Mouse (Mus musculus) limb, embryonic 14.5 days (tissue): ENCODE results near the gene Aftph. TPM values are rescaled to one million over a fixed set of nuclear protein-coding genes. Genes with fewer than 3 reads are reported as not detected.

Experiments
- ATAC-seq: fragments of 200-750 bp; cut with Nextera tagmentation; 2 replicates; pipeline ENCODE4 v1.8.0; 2017; ENCODE audit warnings: low read depth, moderate number of reproducible peaks, moderate TSS enrichment; ENCODE audit not compliant: low FRiP score
- DNase-seq: peaks from one replicate; pipeline ENCODE4 v3.0.0-alpha.2; 2015; ENCODE audit warnings: low spot score
- H3K27ac ChIP-seq: fragments of 300-500 bp; sonication (generic); replicated peaks from 2 replicates; pipeline ENCODE4 v1.5.1; 2014; ENCODE audit warnings: low read depth, mild to moderate bottlenecking, low read length, moderate library complexity, mixed read lengths
- H3K27me3 ChIP-seq: fragments of 300-500 bp; sonication (generic); 2 replicates; pipeline ENCODE4 v1.6.1; 2014; ENCODE audit warnings: low read length, mixed read lengths; ENCODE audit not compliant: control insufficient read depth, insufficient read depth
- H3K36me3 ChIP-seq: fragments of 300-500 bp; sonication (generic); 2 replicates; pipeline ENCODE4 v1.6.1; 2014; ENCODE audit warnings: mild to moderate bottlenecking, low read length, moderate library complexity, mixed read lengths; ENCODE audit not compliant: control insufficient read depth, insufficient read depth
- H3K4me1 ChIP-seq: fragments of 300-500 bp; sonication (generic); 2 replicates; pipeline ENCODE4 v1.6.1; 2014; ENCODE audit warnings: antibody characterized with exemption, low read length, mixed read lengths; ENCODE audit not compliant: control insufficient read depth, insufficient read depth
- H3K4me2 ChIP-seq: fragments of 300-500 bp; sonication (generic); replicated peaks from 2 replicates; pipeline ENCODE4 v1.6.1; 2014; ENCODE audit warnings: low read depth, mild to moderate bottlenecking, low read length, moderate library complexity; ENCODE audit not compliant: severe bottlenecking
- H3K4me3 ChIP-seq: fragments of 300-500 bp; sonication (generic); replicated peaks from 2 replicates; pipeline ENCODE4 v1.5.1; 2014; ENCODE audit warnings: low read length
- H3K9ac ChIP-seq: fragments of 300-500 bp; sonication (generic); 2 replicates; pipeline ENCODE4 v1.6.1; 2014; ENCODE audit warnings: mild to moderate bottlenecking, low read depth, low read length, moderate library complexity; ENCODE audit not compliant: severe bottlenecking
- H3K9me3 ChIP-seq: fragments of 300-500 bp; sonication (generic); 2 replicates; pipeline ENCODE4 v1.6.1; 2016; ENCODE audit warnings: low read length; ENCODE audit not compliant: control insufficient read depth
- POLR2A ChIP-seq: fragments of 200-500 bp; IDR thresholded peaks from 2 replicates; pipeline ENCODE4 v1.8.0; 2012; ENCODE audit warnings: inconsistent platforms, mild to moderate bottlenecking, moderate library complexity, borderline replicate concordance; ENCODE audit not compliant: insufficient read depth, insufficient read length; ENCODE audit errors: extremely low read depth
- WGBS: fragments of 180-500 bp; shearing (Covaris S2); extraction: QIAGEN DNeasy Blood & Tissue Kit; methylation state at CpG from one replicate; pipeline ENCODE4 v1.1.7; 2014; 5-methylcytosine and 5-hydroxymethylcytosine counted together
- polyA plus RNA-seq, 2 experiments: library from polyadenylated mRNA; depleted of rRNA in 1 of 2; stranded (reverse) in 1 of 2; unstranded in 1 of 2; fragments of >200 nt; fragmentation: Nextera tagmentation in 1 of 2; extraction: Ambion mirVana in 1 of 2; gene quantifications; 2 replicates each; pipeline versions ENCODE4 v1.2.1 to v1.2.3; 2012 to 2014

The Aftph gene
- polyA plus RNA-seq, 2 experiments = 19.8 to 33.1 TPM

DNA sequence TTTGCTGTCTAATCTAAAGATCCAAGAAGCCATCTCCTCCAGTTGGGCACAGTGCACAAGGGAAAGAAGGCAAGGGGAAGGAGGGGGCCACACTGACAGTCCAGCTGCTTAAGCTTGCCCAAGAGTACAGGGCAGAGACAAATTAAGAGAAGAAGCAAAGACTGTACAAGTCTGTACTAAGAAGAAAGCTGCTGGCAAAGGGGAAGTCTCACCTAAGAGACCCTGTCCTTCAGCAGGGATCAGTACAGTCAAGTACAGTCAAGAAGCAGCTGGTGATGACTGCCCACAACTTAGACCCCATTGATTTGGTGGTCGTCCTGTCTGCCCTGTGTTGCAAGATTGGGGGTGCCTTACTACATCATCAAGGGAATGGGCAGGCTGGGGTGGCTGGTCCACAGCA lies 12.0 kb downstream of the Aftph start:
- no peaks in the 10 kb centered on the region for H3K9me3 ChIP-seq
- TF ChIP-seq POLR2A = no peak
- no peak overlapping the region for H3K27ac ChIP-seq
- DNase-seq (no peak), ATAC-seq (no peak)
- peaks cover 7% of the 10 kb centered on the region for H3K4me1 ChIP-seq
- H3K36me3 ChIP-seq = peaks cover 16% of the 10 kb centered on the region
- no peak overlapping the region for H3K4me3 ChIP-seq
- H3K27me3 ChIP-seq = no peaks in the 10 kb centered on the region
- no peak overlapping the region for H3K9ac ChIP-seq
- no peak overlapping the region for H3K4me2 ChIP-seq
- 92% methylated on average over 1 of the region's 1 CpGs for WGBS

DNA sequence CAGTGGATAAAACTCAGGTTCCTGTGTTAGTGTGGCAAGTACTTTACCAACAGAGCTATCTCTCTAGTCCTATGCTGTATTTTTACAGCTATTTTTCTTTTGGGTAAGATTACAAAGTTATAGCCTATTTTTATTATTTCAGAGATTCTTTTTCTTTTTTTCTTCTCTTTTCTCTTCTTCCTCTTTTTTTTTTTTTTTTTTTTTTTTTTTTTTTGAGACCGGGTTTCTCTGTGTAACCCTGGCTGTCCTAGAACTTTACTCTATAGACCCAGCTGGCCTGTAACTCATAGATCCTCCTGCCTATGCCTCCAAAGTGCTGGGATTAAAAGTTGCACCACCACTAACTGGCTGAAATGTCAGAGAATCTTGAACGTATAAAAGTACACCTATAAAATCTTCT lies 13.3 kb downstream of the Aftph start:
- H3K4me1 ChIP-seq = no peaks in the 10 kb centered on the region
- no peaks in the 10 kb centered on the region for H3K27me3 ChIP-seq
- H3K4me2 ChIP-seq = no peak overlapping the region
- TF ChIP-seq POLR2A = no peak
- no peaks in the 10 kb centered on the region for H3K9me3 ChIP-seq
- H3K27ac ChIP-seq = no peak overlapping the region
- WGBS = 83% methylated on average over 2 of the region's 2 CpGs
- peaks cover 16% of the 10 kb centered on the region for H3K36me3 ChIP-seq
- ATAC-seq (no peak), DNase-seq (no peak)
- no peak overlapping the region for H3K9ac ChIP-seq
- no peak overlapping the region for H3K4me3 ChIP-seq

DNA sequence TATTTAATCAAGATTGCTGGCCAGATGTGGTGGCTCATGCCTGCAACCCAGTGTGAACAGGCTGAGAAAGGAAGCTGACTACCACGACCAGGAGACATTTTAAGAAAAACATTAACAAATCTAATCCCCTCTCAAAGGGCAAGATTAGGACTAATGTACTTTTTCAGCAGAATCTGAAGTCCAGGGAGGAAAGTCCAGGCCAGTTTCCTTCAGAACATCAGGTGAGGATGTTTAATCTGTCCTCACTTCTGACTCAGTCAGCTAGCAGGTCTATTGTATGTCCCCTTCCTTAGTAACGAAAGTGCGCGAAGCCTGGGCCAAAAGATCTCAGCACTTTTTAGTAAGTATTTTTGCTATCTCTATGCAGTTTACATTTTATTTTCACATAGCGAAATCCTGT lies 17.8 kb downstream of the Aftph start:
- no peak overlapping the region for H3K9ac ChIP-seq
- H3K4me3 ChIP-seq = no peak overlapping the region
- DNase-seq (no peak), ATAC-seq (no peak)
- H3K27ac ChIP-seq = no peak overlapping the region
- H3K4me1 ChIP-seq = no peaks in the 10 kb centered on the region
- H3K4me2 ChIP-seq = no peak overlapping the region
- no peaks in the 10 kb centered on the region for H3K27me3 ChIP-seq
- WGBS = 90% methylated on average over 5 of the region's 5 CpGs
- no peak for TF ChIP-seq POLR2A
- no peaks in the 10 kb centered on the region for H3K9me3 ChIP-seq
- peaks cover 19% of the 10 kb centered on the region for H3K36me3 ChIP-seq

DNA sequence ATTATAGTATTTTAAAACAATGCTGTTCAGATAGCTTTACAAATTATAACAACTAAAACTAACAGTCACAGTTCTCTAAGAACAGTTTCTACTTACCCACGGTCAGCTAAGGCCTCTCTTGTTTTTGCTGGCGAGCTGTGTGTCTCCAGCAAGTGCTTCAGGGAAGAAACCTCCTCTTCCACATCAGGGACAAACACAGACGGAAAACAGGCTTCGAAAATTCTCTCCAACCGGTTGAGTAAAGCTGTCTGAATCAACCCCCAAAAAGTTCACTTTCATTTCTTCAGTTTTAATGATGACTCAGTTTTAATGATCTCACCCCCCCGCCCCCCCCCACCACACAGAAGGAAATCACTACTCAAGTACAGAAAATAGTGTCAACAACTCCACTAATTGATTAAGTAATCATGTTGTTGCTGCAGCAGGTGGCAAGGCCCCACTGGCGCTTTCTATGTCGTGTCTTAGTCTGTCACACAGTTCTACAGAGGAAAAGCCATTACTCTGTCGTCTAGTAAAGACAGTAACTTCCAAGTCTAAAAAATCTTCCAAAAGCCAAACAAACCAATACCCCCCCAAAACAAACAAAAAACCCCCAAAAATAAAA lies 29.2 kb downstream of the Aftph start:
- H3K27me3 ChIP-seq = no peaks in the 10 kb centered on the region
- no peak overlapping the region for H3K9ac ChIP-seq
- no peak for TF ChIP-seq POLR2A
- no peak for ATAC-seq
- H3K9me3 ChIP-seq = no peaks in the 10 kb centered on the region
- H3K4me1 ChIP-seq = no peaks in the 10 kb centered on the region
- H3K27ac ChIP-seq = no peak overlapping the region
- H3K36me3 ChIP-seq = peaks cover 1% of the 10 kb centered on the region
- no peak overlapping the region for H3K4me2 ChIP-seq
- no peak for DNase-seq
- WGBS = 72% methylated on average over 9 of the region's 9 CpGs
- no peak overlapping the region for H3K4me3 ChIP-seq

DNA sequence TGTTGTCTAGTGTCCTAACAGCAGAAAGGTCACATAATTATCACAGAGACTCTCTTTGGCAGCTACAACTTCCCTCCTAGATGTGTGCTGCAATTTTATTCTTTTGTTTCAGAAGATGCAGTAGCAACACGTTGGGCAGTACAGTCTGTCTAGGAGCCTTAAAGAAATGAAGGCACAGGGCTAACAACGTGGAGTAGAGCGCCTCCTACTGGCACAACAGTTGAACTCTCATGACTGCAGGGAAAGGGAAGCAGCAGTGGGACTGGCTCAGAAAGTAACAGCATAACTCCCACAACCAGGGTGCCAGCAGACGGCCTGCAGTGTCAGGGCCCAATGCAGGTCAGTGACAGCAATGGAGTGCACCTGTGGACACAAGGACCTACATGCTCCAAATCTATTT lies 50.4 kb downstream of the Aftph start:
- Histone ChIP-seq H3K9ac (no peak overlapping the region), H3K36me3 (peaks cover 24% of the 10 kb centered on the region; the same call in 1 of the 2 replicates), H3K27me3 (no peaks in the 10 kb centered on the region), H3K9me3 (no peaks in the 10 kb centered on the region), H3K27ac (no peak overlapping the region), H3K4me2 (no peak overlapping the region), H3K4me3 (no peak overlapping the region), H3K4me1 (no peaks in the 10 kb centered on the region)
- DNase-seq (peak; percentile 88), ATAC-seq (peak; percentile 72; the same call in 1 of the 2 replicates)
- 5% methylated on average over 4 of the region's 4 CpGs for WGBS
- TF ChIP-seq POLR2A = no peak
